Mouse (Mus musculus) liver, adult 10 weeks (tissue): ENCODE results near the gene Dennd1c. TPM values are rescaled to one million over a fixed set of nuclear protein-coding genes. Genes with fewer than 3 reads are reported as not detected.

Source experiments
- polyA plus RNA-seq: library from polyadenylated mRNA; stranded (reverse); fragments of 350-450 nt; fragmentation: Illumina TruSeq; extraction: RNeasy Lipid Tissue Mini Kit (QIAGEN cat#74804); gene quantifications from one replicate; pipeline ENCODE4 v1.2.3, GENCODE M21; 2014; ENCODE audit warnings: low read depth, low replicate concordance

Gene Dennd1c
- 1.6 TPM for polyA plus RNA-seq

GRCm38 (mm10) chr17:57078336-57078735, at the start of gene Dennd1c:
Dennd1c (minus strand) TSS chr17:57078514.

GRCm38 (mm10) chr17:57105181-57106034, 27.1 kb upstream of the Dennd1c start, which contains the start of gene Tnfsf9:
Tnfsf9 (plus strand) TSS chr17:57105325.

GRCm38 (mm10) chr17:57087049-57087832, 8.9 kb upstream of the Dennd1c start, which contains the start of gene Tubb4a:
Tubb4a (minus strand) TSS chr17:57087782.

GRCm38 (mm10) chr17:57059486-57059977, 18.8 kb downstream of the Dennd1c start, which contains the start of gene Slc25a23:
Slc25a23 (minus strand) TSS chr17:57059863.

GRCm38 (mm10) chr17:57058891-57059485, 19.3 kb downstream of the Dennd1c start, which contains the start of gene Crb3:
Crb3 (plus strand) TSS chr17:57059105.

GRCm38 (mm10) chr17:57041554-57041953, 36.8 kb downstream of the Dennd1c start, which contains the start of gene Slc25a41:
Slc25a41 (minus strand) TSS chr17:57041654.

GRCm38 (mm10) chr17:57030931-57031660, 47.2 kb downstream of the Dennd1c start, which contains the start of gene Khsrp:
Khsrp (minus strand) TSS chr17:57031522.

Other genes with a start within 250 kb of the Dennd1c start
- gene Rfx2, start 247.5 kb downstream of the Dennd1c start, polyA plus RNA-seq, result not detected
- not detected for gene Acsbg2, start 204.1 kb downstream of the Dennd1c start, polyA plus RNA-seq
- not detected for gene 1700061G19Rik, start 203.0 kb downstream of the Dennd1c start, polyA plus RNA-seq
- gene Mllt1, start 143.1 kb downstream of the Dennd1c start, polyA plus RNA-seq, result 0.77 TPM
- not detected for gene Acer1, start 96.4 kb downstream of the Dennd1c start, polyA plus RNA-seq
- gene Clpp, start 88.2 kb downstream of the Dennd1c start, polyA plus RNA-seq, result 4.0 TPM
- 2.8 TPM for gene Alkbh7, start 81.2 kb downstream of the Dennd1c start, polyA plus RNA-seq
- gene Pspn, start 78.5 kb downstream of the Dennd1c start, polyA plus RNA-seq, result not detected
- 2.1 TPM for gene Gtf2f1, start 67.2 kb downstream of the Dennd1c start, polyA plus RNA-seq
- gene Gm17949, start 67.0 kb downstream of the Dennd1c start, polyA plus RNA-seq, result not detected
- 5.1 TPM for gene Khsrp, start 47.0 kb downstream of the Dennd1c start, polyA plus RNA-seq
- gene Slc25a41, start 36.9 kb downstream of the Dennd1c start, polyA plus RNA-seq, result not detected
- gene Crb3, start 19.4 kb downstream of the Dennd1c start, polyA plus RNA-seq, result 5.6 TPM
- 55.5 TPM for gene Slc25a23, start 18.7 kb downstream of the Dennd1c start, polyA plus RNA-seq
- not detected for gene Tubb4a, start 9.3 kb upstream of the Dennd1c start, polyA plus RNA-seq
- gene Tnfsf9, start 26.8 kb upstream of the Dennd1c start, polyA plus RNA-seq, result not detected
- not detected for gene Cd70, start 71.3 kb upstream of the Dennd1c start, polyA plus RNA-seq
- not detected for gene Tnfsf14, start 115.7 kb upstream of the Dennd1c start, polyA plus RNA-seq
- 3,590 TPM for gene C3, start 149.6 kb upstream of the Dennd1c start, polyA plus RNA-seq
- 2.3 TPM for gene Gpr108, start 169.9 kb upstream of the Dennd1c start, polyA plus RNA-seq
- gene Trip10, start 170.9 kb upstream of the Dennd1c start, polyA plus RNA-seq, result 1.7 TPM
- gene Vav1, start 200.6 kb upstream of the Dennd1c start, polyA plus RNA-seq, result 0.53 TPM